8 mouse cellular contexts compared by ENCODE assay signal in the genomic region with DNA sequence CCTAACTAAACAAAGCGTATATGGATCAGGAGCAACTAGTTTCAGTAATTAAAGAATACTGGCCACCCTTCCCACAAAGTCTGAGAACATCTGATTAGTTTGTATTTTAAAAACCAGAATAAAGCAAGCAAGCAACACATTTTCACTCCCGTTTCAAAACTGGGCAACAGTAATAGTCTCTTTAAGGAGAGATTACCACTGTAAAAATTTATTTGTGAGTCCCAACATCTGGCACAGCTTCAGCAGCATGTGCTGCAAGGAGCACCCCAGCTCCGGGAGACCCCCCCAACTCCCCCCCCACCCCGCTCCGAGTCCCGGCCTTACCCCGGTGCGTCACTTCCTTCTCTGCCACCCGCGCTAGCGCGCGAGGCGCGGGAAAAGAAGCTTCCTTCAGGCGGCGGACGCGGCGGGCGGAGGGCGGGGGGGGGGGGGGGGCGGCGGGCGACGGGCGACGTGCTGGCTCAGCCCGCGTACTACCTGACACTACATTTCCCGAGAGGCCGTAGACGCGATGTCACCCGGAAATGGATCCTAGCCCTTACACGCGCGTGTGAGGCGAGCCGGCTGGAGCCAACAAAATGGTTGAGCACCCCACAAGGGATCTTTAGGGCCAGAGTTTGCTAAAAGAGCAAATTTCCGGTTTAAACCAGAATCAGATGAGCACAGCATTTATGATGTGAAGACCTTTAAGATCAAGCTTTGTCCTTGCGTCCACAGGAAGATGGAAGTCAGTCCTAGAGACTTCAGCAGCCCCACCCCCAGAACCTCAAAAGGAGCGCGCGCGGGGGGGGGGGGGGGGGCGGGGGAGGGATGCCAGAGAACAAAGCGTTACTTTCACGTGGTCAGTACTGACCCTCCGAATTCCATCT. TPM values are rescaled to one million over a fixed set of nuclear protein-coding genes. Genes with fewer than 3 reads are reported as not detected.
DNase-seq lines count a peak whose midpoint lies in the region; ATAC-seq and TF ChIP-seq lines count a peak whose summit lies in the region.

No protein-coding gene starts in this region.

- no peak for TF ChIP-seq EP300 in ES-Bruce4 (IDR thresholded peaks at IDR 0.05; ENCODE audit: insufficient read depth, low read depth, low read length)
- TF ChIP-seq EP300 in liver, postnatal 0 days (IDR thresholded peaks at IDR 0.05; ENCODE audit: low read depth), result no peak

- no peaks in the 10 kb centered on the region for H3K27me3 ChIP-seq in ES-Bruce4 (ENCODE audit: control insufficient read depth, insufficient read depth, low read length, poor library complexity, severe bottlenecking)
- H3K27me3 ChIP-seq in forebrain, embryonic 14.5 days (replicated peaks; ENCODE audit: control insufficient read depth, insufficient read depth, low read length), result no peaks in the 10 kb centered on the region
- no peaks in the 10 kb centered on the region for H3K27me3 ChIP-seq in liver, postnatal 0 days (ENCODE audit: insufficient read depth, low read length)
- no peaks in the 10 kb centered on the region for H3K27me3 ChIP-seq in neural tube, embryonic 13.5 days

- no peak for TF ChIP-seq CTCF in ES-Bruce4 (IDR thresholded peaks at IDR 0.05; ENCODE audit: low read depth, low read length)
- TF ChIP-seq CTCF in liver, postnatal 0 days (IDR thresholded peaks at IDR 0.05; ENCODE audit: low read depth), result no peak

- no peaks in the 10 kb centered on the region for H3K9me3 ChIP-seq in ES-Bruce4 (replicated peaks; ENCODE audit: control insufficient read depth, insufficient read depth, low read length, poor library complexity, severe bottlenecking)
- no peaks in the 10 kb centered on the region for H3K9me3 ChIP-seq in forebrain, embryonic 14.5 days (replicated peaks; ENCODE audit: control insufficient read depth, low read length)
- H3K9me3 ChIP-seq in liver, postnatal 0 days (ENCODE audit: low read length), result no peaks in the 10 kb centered on the region
- no peaks in the 10 kb centered on the region for H3K9me3 ChIP-seq in neural tube, embryonic 13.5 days

- intact Hi-C loops in heart, postnatal 14 days (cut with DNase I), result no loop called here

- TF ChIP-seq POLR2A in ES-Bruce4 (IDR thresholded peaks at IDR 0.05; ENCODE audit: insufficient read depth, low read length), result no peak

- H3K4me1 ChIP-seq in ES-Bruce4 (ENCODE audit: control insufficient read depth, insufficient read depth, low read length), result no peaks in the 10 kb centered on the region
- no peaks in the 10 kb centered on the region; the same call in 1 of the 2 replicates for H3K4me1 ChIP-seq in forebrain, embryonic 14.5 days (ENCODE audit: control insufficient read depth, insufficient read depth, low read length)
- H3K4me1 ChIP-seq in liver, postnatal 0 days (ENCODE audit: insufficient read depth), result peaks cover 12% of the 10 kb centered on the region
- peaks cover 29% of the 10 kb centered on the region for H3K4me1 ChIP-seq in neural tube, embryonic 13.5 days (replicated peaks)

- H3K4me2 ChIP-seq in forebrain, embryonic 14.5 days (ENCODE audit: low read length), result peak overlapping the region; percentile 57
- peak overlapping the region; percentile 76 for H3K4me2 ChIP-seq in liver, postnatal 0 days (ENCODE audit: low read depth, low read length)
- peak overlapping the region; percentile 58 for H3K4me2 ChIP-seq in neural tube, embryonic 13.5 days

- under 1% methylated on average over 31 of the region's 50 CpGs for WGBS in forebrain, embryonic 14.5 days
- WGBS in liver, postnatal 0 days (ENCODE audit: insufficient replicate concordance), result 2% methylated on average over 27 of the region's 50 CpGs
- 1% methylated on average over 23 of the region's 50 CpGs for WGBS in neural tube, embryonic 13.5 days

- H3K4me3 ChIP-seq in ES-Bruce4 (ENCODE audit: low read depth, low read length), result peak overlapping the region; percentile 83
- peak overlapping the region; percentile 39 for H3K4me3 ChIP-seq in forebrain, embryonic 14.5 days (ENCODE audit: low read depth, low read length)
- peak overlapping the region; percentile 67 for H3K4me3 ChIP-seq in liver, postnatal 0 days (ENCODE audit: low read depth, low read length)
- H3K4me3 ChIP-seq in neural tube, embryonic 13.5 days, result peak overlapping the region; percentile 45

- DNase-seq in forebrain, embryonic 14.5 days (ENCODE audit: low spot score), result peak; percentile 96
- peak; percentile 75 to 83 for DNase-seq in heart, postnatal 14 days
- peak; percentile 80 for DNase-seq in layer of hippocampus, adult 11-12 months (ENCODE audit: low spot score)
- DNase-seq in liver, postnatal 0 days, result peak; percentile 85
- DNase-seq in telencephalon, adult 2 months (ENCODE audit: low read depth, low spot score), result peak; percentile 81

- peaks cover 4% of the 10 kb centered on the region for H3K36me3 ChIP-seq in ES-Bruce4 (ENCODE audit: control insufficient read depth, insufficient read depth, low read length, poor library complexity, severe bottlenecking)
- peaks cover 13% of the 10 kb centered on the region; the same call in 1 of the 2 replicates for H3K36me3 ChIP-seq in forebrain, embryonic 14.5 days (ENCODE audit: control insufficient read depth, insufficient read depth, low read length)
- peaks cover 7% of the 10 kb centered on the region; the same call in 1 of the 2 replicates for H3K36me3 ChIP-seq in liver, postnatal 0 days (replicated peaks; ENCODE audit: insufficient read depth, low read length)
- H3K36me3 ChIP-seq in neural tube, embryonic 13.5 days, result 0 out of 2 replicates have a peak, but pooled peaks cover 4% of the 10 kb centered on the region

- ATAC-seq in cerebellum, adult (ENCODE audit: insufficient number of reproducible peaks, low FRiP score, low TSS enrichment), result peak; percentile 98
- peak; percentile 97 for ATAC-seq in forebrain, embryonic 14.5 days
- peak; percentile 95 for ATAC-seq in liver, postnatal 0 days
- peak; percentile 97 for ATAC-seq in neural tube, embryonic 13.5 days (ENCODE audit: low read depth)

- peak overlapping the region; percentile 85 for H3K9ac ChIP-seq in ES-Bruce4 (ENCODE audit: low read depth, poor library complexity, severe bottlenecking)
- peak overlapping the region; percentile 59 for H3K9ac ChIP-seq in forebrain, embryonic 14.5 days (ENCODE audit: low read length)
- peak overlapping the region; percentile 70 for H3K9ac ChIP-seq in liver, postnatal 0 days (replicated peaks)
- peak overlapping the region; percentile 67 for H3K9ac ChIP-seq in neural tube, embryonic 13.5 days

- H3K27ac ChIP-seq in ES-Bruce4 (ENCODE audit: insufficient read depth, low read length), result peak overlapping the region; percentile 91
- H3K27ac ChIP-seq in forebrain, embryonic 14.5 days (ENCODE audit: low read depth, low read length), result peak overlapping the region; percentile 89
- H3K27ac ChIP-seq in liver, postnatal 0 days (ENCODE audit: low read depth), result peak overlapping the region; percentile 90
- H3K27ac ChIP-seq in neural tube, embryonic 13.5 days (replicated peaks), result peak overlapping the region; percentile 92

RNA-seq across cellular contexts. Expression of a gene that starts 13.6 kb away (rescaled TPM):
- polyA plus RNA-seq in ES-Bruce4 (2011; ENCODE audit: insufficient read depth, insufficient read length, low read depth, missing spikeins), result not detected in 2 replicates
- not detected in 2 replicates for polyA plus RNA-seq in forebrain, embryonic 14.5 days (2014; fragmentation: Nextera tagmentation; extraction: Ambion mirVana)
- total RNA-seq in heart, postnatal 14 days (2021), result not detected
- polyA plus RNA-seq in liver, postnatal 0 days (2015; fragmentation: Nextera tagmentation; extraction: Ambion mirVana), result not detected in 2 replicates
- polyA plus RNA-seq in neural tube, embryonic 13.5 days (2015; fragmentation: Nextera tagmentation; extraction: Ambion mirVana), result not detected in 2 replicates

Comparison
In these comparisons a context has a peak if more than half of its experiments do, and no peak if none do; other contexts are left out.
1. Peak in every context shown above with its lines: DNase-seq, ATAC-seq, H3K4me3 ChIP-seq and H3K27ac ChIP-seq.